Mouse (Mus musculus): ENCODE data around the gene Oxgr1. TPM values are rescaled to one million over a fixed set of nuclear protein-coding genes. Genes with fewer than 3 reads are reported as not detected.

Gene Oxgr1
- polyA plus RNA-seq (2017; shearing (Covaris generic)) = not detected

DNA sequence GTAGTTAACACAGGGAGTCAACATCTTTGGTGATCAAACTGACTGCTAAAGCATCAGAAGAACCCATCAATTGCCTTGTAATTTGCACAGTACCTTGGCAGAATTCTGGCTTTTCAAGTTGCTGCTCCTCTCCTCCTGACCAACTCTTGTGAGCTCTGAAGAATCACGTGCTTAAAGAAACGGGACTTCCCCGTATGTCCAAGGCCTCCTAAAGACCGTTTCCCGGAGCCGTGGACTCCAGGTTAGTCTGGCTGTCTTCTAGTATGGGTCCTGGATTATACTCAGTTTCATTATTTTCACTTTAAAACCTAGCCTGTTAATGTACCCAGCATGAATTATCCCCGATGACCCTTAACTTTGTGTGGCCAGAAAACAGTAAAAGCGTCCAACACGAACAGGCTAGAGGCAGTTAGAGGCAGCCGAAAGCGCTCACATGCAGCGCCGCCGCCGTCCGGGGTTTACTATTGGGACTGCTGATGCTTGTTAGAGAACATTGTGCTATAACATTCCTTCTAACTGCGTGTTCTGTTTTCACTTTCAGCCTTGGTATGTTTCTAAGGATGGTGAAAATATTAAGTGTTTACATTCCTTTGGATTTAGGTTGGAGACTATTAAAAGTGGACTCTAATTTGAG is at the start of gene Oxgr1:
Gene Oxgr1, minus strand, starts transcription at position 249 of the 634 bp plus-strand sequence.

Other genes with a start within 250 kb of the Oxgr1 start
- 65.1 TPM for gene Mbnl2, start 233.2 kb upstream of the Oxgr1 start, polyA plus RNA-seq (2017; shearing (Covaris generic))

Measured in CD4-positive, CD25-positive, alpha-beta regulatory T cell, adult 9 weeks (primary cell).